Mouse (Mus musculus) forebrain, postnatal 0 days (tissue): Measurements from ENCODE around the gene Slc6a11. TPM values are rescaled to one million over a fixed set of nuclear protein-coding genes. Genes with fewer than 3 reads are reported as not detected.

ENCODE experiments used
- ATAC-seq: fragments of 200-750 bp; cut with Nextera tagmentation; 2 replicates; pipeline ENCODE4 v1.8.0; 2017; ENCODE audit warnings: mild to moderate bottlenecking, moderate library complexity
- DNase-seq: peaks from one replicate; pipeline ENCODE4 v3.0.0-alpha.2; 2015
- H3K27ac ChIP-seq: fragments of 300-500 bp; sonication (generic); 2 replicates; pipeline ENCODE4 v1.5.1; 2014; ENCODE audit warnings: low read depth, mild to moderate bottlenecking, antibody characterized with exemption, low read length, moderate library complexity, mixed read lengths
- H3K27me3 ChIP-seq: fragments of 300-500 bp; sonication (generic); 2 replicates; pipeline ENCODE4 v1.6.1; 2014; ENCODE audit warnings: mild to moderate bottlenecking, low read length, mixed read lengths; ENCODE audit not compliant: insufficient read depth
- H3K36me3 ChIP-seq: fragments of 300-500 bp; sonication (generic); 2 replicates; pipeline ENCODE4 v1.6.1; 2014; ENCODE audit warnings: mild to moderate bottlenecking, moderate library complexity; ENCODE audit not compliant: insufficient read depth
- H3K4me1 ChIP-seq: fragments of 300-500 bp; sonication (generic); 2 replicates; pipeline ENCODE4 v1.6.1; 2014; ENCODE audit warnings: antibody characterized with exemption; ENCODE audit not compliant: insufficient read depth
- H3K4me2 ChIP-seq: fragments of 300-500 bp; sonication (generic); 2 replicates; pipeline ENCODE4 v1.6.1; 2014; ENCODE audit warnings: low read depth, mild to moderate bottlenecking, moderate library complexity
- H3K4me3 ChIP-seq: fragments of 300-500 bp; sonication (generic); 2 replicates; pipeline ENCODE4 v1.5.1; 2014; ENCODE audit warnings: low read depth, low read length, mixed read lengths
- H3K9ac ChIP-seq: fragments of 300-500 bp; sonication (generic); 2 replicates; pipeline ENCODE4 v1.6.1; 2014; ENCODE audit warnings: mild to moderate bottlenecking
- H3K9me3 ChIP-seq: fragments of 300-500 bp; sonication (generic); 2 replicates; pipeline ENCODE4 v1.6.1; 2016; ENCODE audit warnings: low read length
- CTCF ChIP-seq: sonication (generic); IDR thresholded peaks from 2 replicates; pipeline ENCODE4 v1.5.1; 2016; ENCODE audit warnings: antibody characterized with exemption, control low read depth, low read depth
- WGBS: fragments of 180-500 bp; shearing (Covaris S2); extraction: QIAGEN DNeasy Blood & Tissue Kit; methylation state at CpG from one replicate; pipeline ENCODE4 v1.1.7; 2014; 5-methylcytosine and 5-hydroxymethylcytosine counted together
- polyA plus RNA-seq: library from polyadenylated mRNA; unstranded; fragments of >200 nt; fragmentation: Nextera tagmentation; extraction: Ambion mirVana; gene quantifications from 2 replicates; pipeline ENCODE4 v1.2.1, GENCODE M21; 2015
- total RNA-seq: library from RNA; depleted of rRNA; stranded (reverse); fragments of >200 nt; gene quantifications from 2 replicates; pipeline ENCODE4 v1.2.3, GENCODE M21; 2014

Slc6a11 gene
- total and polyA plus RNA-seq, 2 experiments from 2014 or later = 62.9 to 86.9 TPM

GRCm38 (mm10) chr6:114119507-114119906 lies 11.5 kb upstream of the Slc6a11 start:
- no peak overlapping the region for H3K27ac ChIP-seq
- H3K9me3 ChIP-seq = no peaks in the 10 kb centered on the region
- DNase-seq = no peak
- H3K36me3 ChIP-seq = no peaks in the 10 kb centered on the region
- ATAC-seq = no peak
- no peak overlapping the region for H3K4me2 ChIP-seq
- 37% methylated on average over 5 of the region's 5 CpGs for WGBS
- no peak overlapping the region for H3K4me3 ChIP-seq
- no peaks in the 10 kb centered on the region for H3K27me3 ChIP-seq
- no peak for TF ChIP-seq CTCF
- H3K9ac ChIP-seq = no peak overlapping the region
- H3K4me1 ChIP-seq = no peaks in the 10 kb centered on the region

DNA sequence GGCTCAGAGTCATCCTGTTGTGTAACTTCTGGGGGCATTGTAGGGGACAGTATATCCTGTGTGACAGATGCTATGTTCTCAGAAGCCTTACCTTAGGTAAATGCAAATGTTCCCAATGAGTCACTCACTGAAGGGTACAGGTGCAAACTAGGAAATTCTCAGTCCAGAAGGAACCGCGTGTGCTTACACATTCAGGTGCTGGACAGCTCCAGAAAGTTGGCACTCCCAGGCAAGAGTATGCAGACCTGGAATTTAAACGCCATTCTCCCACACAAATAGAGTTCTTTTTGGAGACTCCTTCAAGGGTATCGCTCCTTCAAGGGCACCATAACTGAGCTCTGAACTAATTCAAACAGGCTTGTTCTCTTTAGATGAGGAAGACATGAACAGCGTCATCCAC lies 5.5 kb upstream of the Slc6a11 start:
- no peaks in the 10 kb centered on the region for H3K27me3 ChIP-seq
- TF ChIP-seq CTCF = no peak
- WGBS = 67% methylated on average over 5 of the region's 5 CpGs

GRCm38 (mm10) chr6:114132472-114132871 lies 1.4 kb downstream of the Slc6a11 start:
- Histone ChIP-seq H3K4me1 (peaks cover 5% of the 10 kb centered on the region; the same call in 1 of the 2 replicates), H3K4me2 (peak overlapping the region; percentile 97), H3K36me3 (no peaks in the 10 kb centered on the region), H3K9me3 (no peaks in the 10 kb centered on the region), H3K27me3 (no peaks in the 10 kb centered on the region), H3K9ac (0 out of 2 replicates have a peak overlapping the region, but pooled peaks have one; percentile 26), H3K27ac (no peak overlapping the region), H3K4me3 (peak overlapping the region; percentile 11; the same call in 1 of the 2 replicates)
- no peak; the same call in 1 of the 2 replicates for ATAC-seq
- TF ChIP-seq CTCF = no peak
- no peak for DNase-seq
- 66% methylated on average over 3 of the region's 3 CpGs for WGBS

More for the DNA sequence above, 5.5 kb upstream of the Slc6a11 start:
- Histone ChIP-seq H3K36me3 (no peaks in the 10 kb centered on the region), H3K9ac (no peak overlapping the region), H3K9me3 (no peaks in the 10 kb centered on the region), H3K4me2 (no peak overlapping the region), H3K4me3 (no peak overlapping the region), H3K4me1 (no peaks in the 10 kb centered on the region), H3K27ac (no peak overlapping the region)
- DNase-seq (no peak), ATAC-seq (no peak)

DNA sequence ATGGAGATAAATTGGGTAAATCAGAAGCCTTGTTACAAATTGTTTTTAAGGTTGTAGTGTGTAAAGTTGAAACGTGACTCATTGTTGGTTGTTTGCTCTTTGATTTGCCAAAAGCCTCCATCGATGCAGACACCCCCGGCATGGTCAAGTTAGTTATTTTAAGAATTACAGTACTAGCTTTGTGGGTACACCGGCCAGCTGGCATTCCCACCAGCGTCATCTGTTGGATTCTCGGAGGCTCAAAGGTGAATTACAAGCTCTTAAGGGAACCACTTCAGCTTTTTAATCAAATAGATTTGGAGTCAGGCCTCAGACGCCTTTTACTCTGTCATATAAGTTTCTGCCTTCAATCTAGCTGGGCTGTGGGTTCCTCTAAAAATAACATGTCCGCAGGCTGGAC lies 1.9 kb downstream of the Slc6a11 start:
- Histone ChIP-seq H3K36me3 (no peaks in the 10 kb centered on the region), H3K4me2 (peak overlapping the region; percentile 97), H3K9ac (no peak overlapping the region), H3K9me3 (no peaks in the 10 kb centered on the region), H3K4me3 (no peak overlapping the region), H3K27ac (no peak overlapping the region), H3K4me1 (peaks cover 5% of the 10 kb centered on the region; the same call in 1 of the 2 replicates), H3K27me3 (no peaks in the 10 kb centered on the region)
- no peak for TF ChIP-seq CTCF
- no peak for ATAC-seq
- no peak for DNase-seq
- WGBS = 62% methylated on average over 8 of the region's 8 CpGs

DNA sequence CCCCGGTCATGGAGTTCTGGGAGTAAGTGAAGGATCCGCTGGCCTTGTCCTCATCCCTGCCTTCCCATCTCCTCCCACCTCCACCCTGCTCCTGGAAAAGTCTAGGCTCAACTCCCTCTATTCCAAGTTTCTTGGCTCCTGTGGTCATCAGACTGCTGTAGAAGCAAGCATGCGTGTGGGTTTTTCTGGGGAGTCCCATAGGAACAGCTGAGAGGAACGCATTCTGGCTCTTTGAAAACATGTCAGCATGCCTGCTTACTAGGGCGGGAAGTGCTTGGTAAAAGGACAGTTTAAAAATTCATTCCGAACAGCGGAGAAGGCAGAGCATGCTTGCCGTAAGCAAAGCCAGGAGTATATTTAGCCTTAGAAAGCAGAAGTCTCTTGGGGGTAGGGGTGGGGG lies 7.9 kb downstream of the Slc6a11 start:
- H3K27me3 ChIP-seq = no peaks in the 10 kb centered on the region
- 75% methylated on average over 8 of the region's 8 CpGs for WGBS
- peaks cover 4% of the 10 kb centered on the region; the same call in 1 of the 2 replicates for H3K36me3 ChIP-seq
- peaks cover 12% of the 10 kb centered on the region for H3K4me1 ChIP-seq
- H3K9ac ChIP-seq = no peak overlapping the region
- no peak overlapping the region for H3K4me3 ChIP-seq
- ATAC-seq (no peak), DNase-seq (no peak)
- H3K9me3 ChIP-seq = no peaks in the 10 kb centered on the region
- no peak for TF ChIP-seq CTCF
- H3K4me2 ChIP-seq = no peak overlapping the region
- H3K27ac ChIP-seq = 0 out of 2 replicates have a peak overlapping the region, but pooled peaks have one; percentile 4

GRCm38 (mm10) chr6:114141481-114141880 lies 10.4 kb downstream of the Slc6a11 start:
- no peak overlapping the region for H3K27ac ChIP-seq
- H3K36me3 ChIP-seq = peaks cover 4% of the 10 kb centered on the region; the same call in 1 of the 2 replicates
- ATAC-seq (no peak), DNase-seq (no peak)
- no peak overlapping the region for H3K4me2 ChIP-seq
- WGBS = 73% methylated on average over 3 of the region's 3 CpGs
- no peak overlapping the region for H3K4me3 ChIP-seq
- H3K9me3 ChIP-seq = no peaks in the 10 kb centered on the region
- peaks cover 20% of the 10 kb centered on the region for H3K4me1 ChIP-seq
- TF ChIP-seq CTCF = no peak
- no peak overlapping the region for H3K9ac ChIP-seq
- no peaks in the 10 kb centered on the region for H3K27me3 ChIP-seq

- H3K9me3 ChIP-seq = no peaks in the 10 kb centered on the region
- DNase-seq = no peak
- peaks cover 4% of the 10 kb centered on the region; the same call in 1 of the 2 replicates for H3K36me3 ChIP-seq
- TF ChIP-seq CTCF = no peak
- WGBS = 77% methylated on average over 11 of the region's 11 CpGs
- H3K4me1 ChIP-seq = peaks cover 20% of the 10 kb centered on the region
- ATAC-seq = no peak
- H3K27ac ChIP-seq = no peak overlapping the region
- H3K27me3 ChIP-seq = no peaks in the 10 kb centered on the region
- no peak overlapping the region for H3K4me2 ChIP-seq
- no peak overlapping the region for H3K4me3 ChIP-seq
- no peak overlapping the region for H3K9ac ChIP-seq
Measured at GRCm38 (mm10) chr6:114142480-114142879, 11.4 kb downstream of the Slc6a11 start.
